Mouse (Mus musculus) embryonic facial prominence, embryonic 10.5 days (tissue): ENCODE data around the gene Chchd2. TPM values are rescaled to one million over a fixed set of nuclear protein-coding genes. Genes with fewer than 3 reads are reported as not detected.
"Not testable (repeated sequence)": the region's sequence is repeated elsewhere in the genome, so short reads cannot be mapped to it uniquely, and the experiment has no call there.

Experiments
- DNase-seq: peaks from one replicate; pipeline ENCODE4 v3.0.0-alpha.2; 2017; ENCODE audit warnings: low spot score
- H3K27ac ChIP-seq: fragments of 300-500 bp; sonication (generic); replicated peaks from 2 replicates; pipeline ENCODE4 v1.5.1; 2016; ENCODE audit warnings: mild to moderate bottlenecking
- H3K27me3 ChIP-seq: fragments of 300-500 bp; sonication (generic); replicated peaks from 2 replicates; pipeline ENCODE4 v1.6.1; 2016; ENCODE audit warnings: low read depth, mild to moderate bottlenecking; ENCODE audit not compliant: poor library complexity, severe bottlenecking
- H3K36me3 ChIP-seq: fragments of 300-500 bp; sonication (generic); replicated peaks from 2 replicates; pipeline ENCODE4 v1.6.1; 2016; ENCODE audit warnings: mild to moderate bottlenecking, moderate library complexity
- H3K4me1 ChIP-seq: fragments of 300-500 bp; sonication (generic); 2 replicates; pipeline ENCODE4 v1.6.1; 2016
- H3K4me3 ChIP-seq: fragments of 300-500 bp; sonication (generic); 2 replicates; pipeline ENCODE4 v1.5.1; 2016; ENCODE audit warnings: mild to moderate bottlenecking, moderate library complexity
- H3K9me3 ChIP-seq: fragments of 300-500 bp; sonication (generic); 2 replicates; pipeline ENCODE4 v1.6.1; 2016; ENCODE audit warnings: mild to moderate bottlenecking
- WGBS: fragments of 180-500 bp; shearing (Covaris S2); methylation state at CpG from one replicate; pipeline ENCODE4 v1.1.7; 2016; 5-methylcytosine and 5-hydroxymethylcytosine counted together
- polyA plus RNA-seq: library from polyadenylated mRNA; unstranded; fragments of >200 nt; fragmentation: Nextera tagmentation; extraction: Ambion mirVana; gene quantifications from 2 replicates; pipeline ENCODE4 v1.2.1, GENCODE M21; 2016

The Chchd2 gene
- polyA plus RNA-seq, 1 experiment from 2014 or later = 1,199 TPM

GRCm38 (mm10) chr5:129909147-129909546 lies 21.9 kb upstream of the Chchd2 start:
- peak overlapping the region; percentile 92 for H3K27ac ChIP-seq
- peaks cover 9% of the 10 kb centered on the region for H3K4me1 ChIP-seq
- peaks cover 12% of the 10 kb centered on the region for H3K27me3 ChIP-seq
- no peaks in the 10 kb centered on the region for H3K36me3 ChIP-seq
- peak overlapping the region; percentile 80 for H3K4me3 ChIP-seq
- H3K9me3 ChIP-seq = no peaks in the 10 kb centered on the region
- no peak for DNase-seq
- 76% methylated on average over 9 of the region's 9 CpGs for WGBS

- under 1% methylated on average over 63 of the region's 63 CpGs for WGBS
These were observed 21.1 kb upstream of the Chchd2 start, which contains the start of gene Nupr1l for GRCm38 (mm10) chr5:129908242-129908965. TSS of gene Nupr1l (plus strand) at chr5:129908540.

GRCm38 (mm10) chr5:129907775-129908174 lies 20.5 kb upstream of the Chchd2 start:
- peaks cover 6% of the 10 kb centered on the region for H3K36me3 ChIP-seq
- no peak for DNase-seq
- H3K27me3 ChIP-seq = peaks cover 12% of the 10 kb centered on the region
- no peaks in the 10 kb centered on the region for H3K9me3 ChIP-seq
- H3K4me3 ChIP-seq = peak overlapping the region; percentile 80
- WGBS = 36% methylated on average over 4 of the region's 4 CpGs
- H3K4me1 ChIP-seq = peaks cover 9% of the 10 kb centered on the region
- peak overlapping the region; percentile 92 for H3K27ac ChIP-seq

More at GRCm38 (mm10) chr5:129908242-129908965, 21.1 kb upstream of the Chchd2 start, which contains the start of gene Nupr1l:
- Histone ChIP-seq H3K36me3 (no peaks in the 10 kb centered on the region; the same call in 1 of the 2 replicates), H3K9me3 (no peaks in the 10 kb centered on the region), H3K27ac (peak within 1 kb of the TSS; percentile 92), H3K27me3 (peaks cover 12% of the 10 kb centered on the region), H3K4me1 (peaks cover 9% of the 10 kb centered on the region), H3K4me3 (peak within 1 kb of the TSS; percentile 80)
- peak; percentile 97 for DNase-seq

GRCm38 (mm10) chr5:129898449-129898848 lies 11.2 kb upstream of the Chchd2 start, which contains the start of gene Phkg1:
TSS of gene Phkg1 (minus strand) at chr5:129898549.
- H3K4me3 ChIP-seq = no peak within 1 kb of the TSS
- no peaks in the 10 kb centered on the region for H3K9me3 ChIP-seq
- peaks cover 15% of the 10 kb centered on the region for H3K4me1 ChIP-seq
- H3K36me3 ChIP-seq = peaks cover 24% of the 10 kb centered on the region
- no peak for DNase-seq
- 91% methylated on average over 1 of the region's 1 CpGs for WGBS
- no peaks in the 10 kb centered on the region for H3K27me3 ChIP-seq
- no peak within 1 kb of the TSS for H3K27ac ChIP-seq

- Histone ChIP-seq H3K9me3 (no peaks in the 10 kb centered on the region), H3K4me3 (peak within 1 kb of the TSS; percentile 81), H3K27ac (peak within 1 kb of the TSS; percentile 81), H3K36me3 (peaks cover 1% of the 10 kb centered on the region), H3K4me1 (peaks cover 15% of the 10 kb centered on the region), H3K27me3 (no peaks in the 10 kb centered on the region)
- WGBS = 3% methylated on average over 44 of the region's 44 CpGs
- DNase-seq = peak; percentile 91
These were observed 8.2 kb upstream of the Chchd2 start, which contains the start of gene Zbed5 for GRCm38 (mm10) chr5:129895198-129896088. TSS of gene Zbed5 (plus strand) at chr5:129895723.

GRCm38 (mm10) chr5:129890390-129890789 lies 3.1 kb upstream of the Chchd2 start:
- not testable (repeated sequence) for H3K27me3 ChIP-seq, H3K36me3 ChIP-seq, DNase-seq, H3K4me3 ChIP-seq, H3K9me3 ChIP-seq, H3K27ac ChIP-seq
- H3K4me1 ChIP-seq = peaks cover 19% of the 10 kb centered on the region
- 74% methylated on average over 7 of the region's 7 CpGs for WGBS

- Histone ChIP-seq H3K27me3 (no peaks in the 10 kb centered on the region), H3K4me1 (peaks cover 17% of the 10 kb centered on the region), H3K27ac (peak overlapping the region; percentile 95), H3K36me3 (peaks cover 44% of the 10 kb centered on the region), H3K9me3 (no peaks in the 10 kb centered on the region), H3K4me3 (peak overlapping the region; percentile 77)
- peak; percentile 28 for DNase-seq
- WGBS = 49% methylated on average over 10 of the region's 10 CpGs
These were observed 999 bp downstream of the Chchd2 start for GRCm38 (mm10) chr5:129886271-129886670.

GRCm38 (mm10) chr5:129879888-129880287 lies 7.4 kb downstream of the Chchd2 start:
- no peaks in the 10 kb centered on the region for H3K4me1 ChIP-seq
- no peak overlapping the region for H3K27ac ChIP-seq
- H3K4me3 ChIP-seq = no peak overlapping the region
- 65% methylated on average over 3 of the region's 3 CpGs for WGBS
- no peaks in the 10 kb centered on the region for H3K27me3 ChIP-seq
- peaks cover 51% of the 10 kb centered on the region for H3K36me3 ChIP-seq
- no peak for DNase-seq
- H3K9me3 ChIP-seq = no peaks in the 10 kb centered on the region

- no peak overlapping the region for H3K4me3 ChIP-seq
- H3K27ac ChIP-seq = no peak overlapping the region
- no peaks in the 10 kb centered on the region for H3K27me3 ChIP-seq
- WGBS = 59% methylated on average over 2 of the region's 2 CpGs
- peaks cover 42% of the 10 kb centered on the region for H3K36me3 ChIP-seq
- H3K4me1 ChIP-seq = no peaks in the 10 kb centered on the region
- peak; percentile 51 for DNase-seq
- no peaks in the 10 kb centered on the region for H3K9me3 ChIP-seq
These were observed 8.3 kb downstream of the Chchd2 start for GRCm38 (mm10) chr5:129878946-129879345.

- Histone ChIP-seq H3K9me3 (no peaks in the 10 kb centered on the region), H3K4me1 (no peaks in the 10 kb centered on the region), H3K36me3 (peaks cover 34% of the 10 kb centered on the region), H3K4me3 (no peak overlapping the region), H3K27me3 (no peaks in the 10 kb centered on the region), H3K27ac (no peak overlapping the region)
- DNase-seq = no peak
- WGBS = 70% methylated on average over 9 of the region's 9 CpGs
These were observed 9.4 kb downstream of the Chchd2 start for GRCm38 (mm10) chr5:129877731-129878455.

- 82% methylated on average over 11 of the region's 11 CpGs for WGBS
- Histone ChIP-seq H3K36me3 (peaks cover 8% of the 10 kb centered on the region), H3K4me1 (no peaks in the 10 kb centered on the region), H3K27me3 (no peaks in the 10 kb centered on the region), H3K9me3 (no peaks in the 10 kb centered on the region), H3K27ac (no peak overlapping the region), H3K4me3 (no peak overlapping the region)
- no peak for DNase-seq
These were observed 12.2 kb downstream of the Chchd2 start for GRCm38 (mm10) chr5:129875098-129875497.

- 88% methylated on average over 12 of the region's 12 CpGs for WGBS
- no peak overlapping the region for H3K4me3 ChIP-seq
- no peaks in the 10 kb centered on the region for H3K36me3 ChIP-seq
- no peaks in the 10 kb centered on the region for H3K27me3 ChIP-seq
- H3K27ac ChIP-seq = no peak overlapping the region
- no peak for DNase-seq
- H3K9me3 ChIP-seq = no peaks in the 10 kb centered on the region
- no peaks in the 10 kb centered on the region for H3K4me1 ChIP-seq
These were observed 13.3 kb downstream of the Chchd2 start for GRCm38 (mm10) chr5:129873942-129874341.
